Mouse (Mus musculus): ENCODE measurements around the gene Tmem222. TPM values are rescaled to one million over a fixed set of nuclear protein-coding genes. Genes with fewer than 3 reads are reported as not detected.

Tmem222 gene
- polyA plus RNA-seq, 1 experiment from 2014 or later: 103 TPM

DNA sequence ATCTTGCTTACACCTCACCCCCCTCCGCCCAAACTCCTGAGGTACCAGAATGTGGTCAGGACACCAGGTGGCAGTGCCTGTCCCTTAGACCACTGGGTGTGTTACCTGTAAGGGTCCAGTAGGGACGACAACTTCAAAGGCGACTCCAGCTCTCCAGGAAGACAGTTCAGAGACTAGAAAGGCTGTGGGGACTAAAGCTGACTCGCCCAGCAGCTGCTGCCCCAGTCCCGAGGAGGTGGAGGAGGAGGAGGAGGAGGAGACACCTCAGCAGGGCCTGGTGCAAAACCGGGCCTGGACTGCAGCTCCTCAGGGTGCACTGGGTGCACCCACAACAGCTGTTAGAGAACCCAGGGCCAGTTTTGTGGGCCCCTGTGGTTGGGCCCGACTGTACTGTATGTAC is 14.7 kb downstream of the Tmem222 start, which contains the start of gene Sytl1:
Gene Sytl1, minus strand, starts transcription at position 232 of the 400 bp plus-strand sequence.
- WGBS: 44% methylated on average over 7 of the region's 7 CpGs
- Histone ChIP-seq H3K27ac (no peak within 1 kb of the TSS), H3K27me3 (0 out of 2 replicates have a peak, but pooled peaks cover 3% of the 10 kb centered on the region), H3K9ac (replicated peaks) (no peak within 1 kb of the TSS), H3K9me3 (0 out of 2 replicates have a peak, but pooled peaks cover 7% of the 10 kb centered on the region), H3K4me2 (replicated peaks) (no peak within 1 kb of the TSS), H3K4me1 (replicated peaks) (no peaks in the 10 kb centered on the region), H3K4me3 (replicated peaks) (no peak within 1 kb of the TSS), H3K36me3 (peaks cover 50% of the 10 kb centered on the region)
- no peak for ATAC-seq

- Histone ChIP-seq H3K9ac (replicated peaks) (no peak overlapping the region), H3K4me3 (replicated peaks) (no peak overlapping the region), H3K4me1 (replicated peaks) (no peaks in the 10 kb centered on the region), H3K27me3 (peaks cover 8% of the 10 kb centered on the region), H3K4me2 (replicated peaks) (no peak overlapping the region), H3K9me3 (0 out of 2 replicates have a peak, but pooled peaks cover 7% of the 10 kb centered on the region), H3K27ac (no peak overlapping the region), H3K36me3 (peaks cover 45% of the 10 kb centered on the region)
- WGBS: 70% methylated on average over 7 of the region's 7 CpGs
- ATAC-seq: no peak
Observed at GRCm38 (mm10) chr4:133262375-133262765, 15.2 kb downstream of the Tmem222 start.

GRCm38 (mm10) chr4:133261641-133262374 is 15.8 kb downstream of the Tmem222 start:
- Histone ChIP-seq H3K4me2 (replicated peaks) (no peak overlapping the region), H3K27me3 (peaks cover 13% of the 10 kb centered on the region), H3K36me3 (peaks cover 39% of the 10 kb centered on the region), H3K4me3 (replicated peaks) (no peak overlapping the region), H3K9ac (replicated peaks) (no peak overlapping the region), H3K27ac (no peak overlapping the region), H3K4me1 (replicated peaks) (no peaks in the 10 kb centered on the region), H3K9me3 (0 out of 2 replicates have a peak, but pooled peaks cover 7% of the 10 kb centered on the region)
- 57% methylated on average over 10 of the region's 10 CpGs for WGBS
- ATAC-seq: no peak

DNA sequence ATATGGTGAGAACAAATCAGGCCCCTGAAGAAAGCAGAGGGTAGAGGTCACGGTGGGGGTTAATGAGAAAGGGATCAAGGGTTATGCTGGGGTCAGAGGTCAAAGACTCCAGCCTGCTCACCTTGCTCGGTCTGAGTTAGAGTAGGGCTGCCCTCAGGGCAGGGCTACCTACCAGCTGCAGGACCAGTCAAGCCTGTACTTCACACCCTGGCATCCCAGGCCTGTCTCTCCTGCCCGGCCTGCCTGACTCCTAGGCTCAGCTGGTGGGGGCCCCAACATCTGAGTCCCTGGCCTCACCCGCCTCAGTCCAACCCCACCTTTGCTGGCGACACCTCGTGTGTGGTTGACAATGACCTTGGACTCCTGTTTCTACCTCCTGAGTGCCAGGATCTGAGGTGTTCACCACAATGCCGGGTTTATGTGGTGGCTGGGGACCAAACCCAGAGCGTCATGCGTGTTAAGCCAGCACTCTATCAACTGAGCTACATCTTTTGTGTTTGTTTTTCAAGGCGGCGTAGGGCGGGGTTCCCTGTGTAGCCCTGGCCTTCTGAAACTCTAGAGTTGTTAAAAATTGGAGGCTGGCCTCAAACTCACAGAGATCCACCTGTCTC is 19.7 kb downstream of the Tmem222 start:
- Histone ChIP-seq H3K9me3 (no peaks in the 10 kb centered on the region), H3K4me3 (replicated peaks) (no peak overlapping the region), H3K27me3 (peaks cover 43% of the 10 kb centered on the region), H3K9ac (replicated peaks) (no peak overlapping the region), H3K4me2 (replicated peaks) (no peak overlapping the region), H3K4me1 (replicated peaks) (no peaks in the 10 kb centered on the region), H3K36me3 (peaks cover under 1% of the 10 kb centered on the region; the same call in 1 of the 2 replicates), H3K27ac (no peak overlapping the region)
- WGBS: 85% methylated on average over 12 of the region's 12 CpGs
- ATAC-seq: no peak

GRCm38 (mm10) chr4:133257230-133257629 is 20.4 kb downstream of the Tmem222 start:
- no peaks in the 10 kb centered on the region for H3K36me3 ChIP-seq
- H3K9ac ChIP-seq (replicated peaks): no peak overlapping the region
- no peak overlapping the region for H3K4me2 ChIP-seq (replicated peaks)
- no peaks in the 10 kb centered on the region for H3K9me3 ChIP-seq
- 35% methylated on average over 12 of the region's 12 CpGs for WGBS
- H3K4me3 ChIP-seq (replicated peaks): no peak overlapping the region
- H3K27me3 ChIP-seq: peaks cover 50% of the 10 kb centered on the region
- no peaks in the 10 kb centered on the region for H3K4me1 ChIP-seq (replicated peaks)
- ATAC-seq: no peak
- H3K27ac ChIP-seq: no peak overlapping the region

- no peak overlapping the region for H3K4me2 ChIP-seq (replicated peaks)
- peaks cover 54% of the 10 kb centered on the region for H3K27me3 ChIP-seq
- no peaks in the 10 kb centered on the region for H3K36me3 ChIP-seq
- WGBS: 19% methylated on average over 24 of the region's 24 CpGs
- H3K4me1 ChIP-seq (replicated peaks): 0 out of 2 replicates have a peak, but pooled peaks cover under 1% of the 10 kb centered on the region
- no peaks in the 10 kb centered on the region for H3K9me3 ChIP-seq
- no peak overlapping the region for H3K4me3 ChIP-seq (replicated peaks)
- no peak for ATAC-seq
- no peak overlapping the region for H3K9ac ChIP-seq (replicated peaks)
- no peak overlapping the region for H3K27ac ChIP-seq
Observed at GRCm38 (mm10) chr4:133256820-133257219, 20.8 kb downstream of the Tmem222 start.

- Histone ChIP-seq H3K27me3 (peaks cover 68% of the 10 kb centered on the region), H3K4me3 (replicated peaks) (no peak overlapping the region), H3K4me1 (replicated peaks) (peaks cover 15% of the 10 kb centered on the region), H3K4me2 (replicated peaks) (no peak overlapping the region), H3K36me3 (no peaks in the 10 kb centered on the region), H3K9ac (replicated peaks) (no peak overlapping the region), H3K27ac (no peak overlapping the region), H3K9me3 (no peaks in the 10 kb centered on the region)
- ATAC-seq: no peak
- WGBS: 62% methylated on average over 6 of the region's 6 CpGs
Observed at GRCm38 (mm10) chr4:133255392-133255791, 22.2 kb downstream of the Tmem222 start.

GRCm38 (mm10) chr4:133253412-133253811 is 24.2 kb downstream of the Tmem222 start:
- no peak for ATAC-seq
- H3K36me3 ChIP-seq: no peaks in the 10 kb centered on the region
- no peak overlapping the region for H3K4me2 ChIP-seq (replicated peaks)
- H3K27me3 ChIP-seq: peaks cover 86% of the 10 kb centered on the region
- no peaks in the 10 kb centered on the region for H3K9me3 ChIP-seq
- H3K4me3 ChIP-seq (replicated peaks): no peak overlapping the region
- peaks cover 15% of the 10 kb centered on the region for H3K4me1 ChIP-seq (replicated peaks)
- H3K9ac ChIP-seq (replicated peaks): no peak overlapping the region
- H3K27ac ChIP-seq: no peak overlapping the region
- WGBS: 80% methylated on average over 12 of the region's 12 CpGs

- Histone ChIP-seq H3K9me3 (no peaks in the 10 kb centered on the region), H3K4me3 (replicated peaks) (no peak overlapping the region), H3K4me2 (replicated peaks) (no peak overlapping the region), H3K27me3 (peaks cover 89% of the 10 kb centered on the region), H3K4me1 (replicated peaks) (peaks cover 15% of the 10 kb centered on the region), H3K27ac (no peak overlapping the region), H3K9ac (replicated peaks) (no peak overlapping the region), H3K36me3 (no peaks in the 10 kb centered on the region)
- 39% methylated on average over 4 of the region's 4 CpGs for WGBS
- no peak for ATAC-seq
Observed at GRCm38 (mm10) chr4:133252089-133252488, 25.5 kb downstream of the Tmem222 start.

- H3K9ac ChIP-seq (replicated peaks): peak overlapping the region; percentile 46; the same call in 1 of the 2 replicates
- H3K9me3 ChIP-seq: no peaks in the 10 kb centered on the region
- ATAC-seq: no peak
- peaks cover 89% of the 10 kb centered on the region for H3K27me3 ChIP-seq
- H3K4me3 ChIP-seq (replicated peaks): peak overlapping the region; percentile 31
- peaks cover 15% of the 10 kb centered on the region for H3K4me1 ChIP-seq (replicated peaks)
- no peak overlapping the region for H3K27ac ChIP-seq
- no peaks in the 10 kb centered on the region for H3K36me3 ChIP-seq
- H3K4me2 ChIP-seq (replicated peaks): peak overlapping the region; percentile 52
- 1% methylated on average over 31 of the region's 31 CpGs for WGBS
Observed at GRCm38 (mm10) chr4:133251214-133251613, 26.4 kb downstream of the Tmem222 start.

GRCm38 (mm10) chr4:133250609-133251008 is 27.0 kb downstream of the Tmem222 start:
- 3% methylated on average over 22 of the region's 22 CpGs for WGBS
- Histone ChIP-seq H3K4me2 (replicated peaks) (peak overlapping the region; percentile 52), H3K9ac (replicated peaks) (peak overlapping the region; percentile 46; the same call in 1 of the 2 replicates)

DNA sequence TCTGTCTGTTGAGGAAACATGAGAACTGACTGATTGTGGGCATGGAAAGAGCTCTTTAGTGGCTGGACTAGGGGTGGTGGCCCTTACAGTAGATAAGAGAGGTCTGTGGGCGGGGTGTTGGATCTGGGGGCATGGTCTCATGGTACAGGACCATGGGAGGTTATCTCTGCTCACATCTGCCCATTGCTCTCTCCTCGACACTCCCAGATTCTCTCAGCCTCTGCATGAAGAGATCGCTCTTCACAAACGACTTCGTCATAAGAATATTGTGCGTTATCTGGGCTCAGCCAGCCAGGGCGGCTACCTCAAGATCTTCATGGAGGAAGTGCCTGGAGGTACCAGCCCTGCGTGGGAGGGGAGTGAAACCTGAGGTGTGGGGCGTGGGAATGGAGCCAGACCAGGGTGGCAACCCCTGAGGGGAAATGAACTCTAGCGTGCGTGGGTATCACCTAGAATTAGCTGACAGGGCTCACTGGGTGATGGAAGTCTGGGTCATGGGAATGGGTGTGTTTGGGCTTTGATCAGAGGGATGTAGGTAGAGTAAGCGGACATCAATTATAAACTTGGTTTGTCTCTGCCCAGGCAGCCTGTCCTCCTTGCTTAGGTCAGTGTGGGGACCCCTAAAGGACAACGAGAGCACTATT is 29.7 kb downstream of the Tmem222 start:
- H3K36me3 ChIP-seq: no peaks in the 10 kb centered on the region
- H3K4me2 ChIP-seq (replicated peaks): no peak overlapping the region
- H3K27me3 ChIP-seq: peaks cover 97% of the 10 kb centered on the region
- H3K9me3 ChIP-seq: no peaks in the 10 kb centered on the region
- ATAC-seq: no peak
- H3K4me3 ChIP-seq (replicated peaks): no peak overlapping the region
- peaks cover 15% of the 10 kb centered on the region for H3K4me1 ChIP-seq (replicated peaks)
- WGBS: 79% methylated on average over 13 of the region's 13 CpGs
- no peak overlapping the region for H3K9ac ChIP-seq (replicated peaks)
- H3K27ac ChIP-seq: no peak overlapping the region

More at GRCm38 (mm10) chr4:133250609-133251008, 27.0 kb downstream of the Tmem222 start:
- Histone ChIP-seq H3K36me3 (no peaks in the 10 kb centered on the region), H3K9me3 (no peaks in the 10 kb centered on the region), H3K27ac (no peak overlapping the region), H3K27me3 (peaks cover 89% of the 10 kb centered on the region), H3K4me3 (replicated peaks) (peak overlapping the region; percentile 31), H3K4me1 (replicated peaks) (peaks cover 15% of the 10 kb centered on the region)
- ATAC-seq: 0 out of 2 replicates have a peak, but pooled peaks have one; percentile 20

Data from midbrain, embryonic 13.5 days (tissue).